Mouse (Mus musculus): ENCODE results near the gene Zfp689. TPM values are rescaled to one million over a fixed set of nuclear protein-coding genes. Genes with fewer than 3 reads are reported as not detected.
"Not testable (repeated sequence)": the region's sequence is repeated elsewhere in the genome, so short reads cannot be mapped to it uniquely, and the experiment has no call there.

Gene Zfp689
- total RNA-seq, 1 experiment: 3.5 TPM

DNA sequence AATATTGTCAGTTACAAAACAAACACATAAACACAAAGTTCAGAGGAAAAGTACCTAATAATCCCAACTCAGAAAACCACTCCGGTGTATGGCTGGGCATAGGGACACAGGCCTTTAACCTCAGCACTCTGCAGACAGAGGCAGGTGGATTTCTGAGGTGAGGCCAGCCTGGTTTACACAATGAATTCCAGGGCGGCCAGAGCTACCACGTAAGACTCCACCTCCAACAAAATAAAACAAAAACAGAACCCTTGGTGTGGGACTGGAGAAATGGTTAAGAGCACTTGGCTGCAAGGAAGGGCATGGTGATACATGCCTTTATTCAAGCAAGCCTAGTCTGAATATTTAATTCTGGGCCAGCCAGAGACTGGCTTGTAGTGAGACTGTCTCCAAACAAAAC, 42.9 kb upstream of the Zfp689 start:
- H3K9me3 ChIP-seq (ENCODE audit: control insufficient read depth, insufficient read depth, low read depth, low read length): no peaks in the 10 kb centered on the region
- in situ Hi-C loops (cut with MboI; ENCODE audit: low sequenced_read_pairs in 2 of 2, unreplicated experiment in 2 of 2): no loop called here
- H3K36me3 ChIP-seq (ENCODE audit: control insufficient read depth, insufficient read depth, low read length, poor library complexity, severe bottlenecking): peaks cover 23% of the 10 kb centered on the region
- DNase-seq (ENCODE audit: low read depth, low spot score): no peak
- H3K4me1 ChIP-seq (ENCODE audit: control insufficient read depth in 2 of 2, insufficient read depth in 2 of 2, low read length in 2 of 2, poor library complexity in 1 of 2): no peaks in the 10 kb centered on the region
- H3K4me3 ChIP-seq (ENCODE audit: insufficient read depth in 1 of 2, low read depth in 1 of 2, low read length in 2 of 2, poor library complexity in 1 of 2, severe bottlenecking in 1 of 2): no peak overlapping the region
- no peak overlapping the region for H3K9ac ChIP-seq (ENCODE audit: insufficient read depth, low read depth, low read length, poor library complexity, severe bottlenecking)
- no peak overlapping the region for H3K27ac ChIP-seq (ENCODE audit: insufficient read depth, low read depth, low read length, poor library complexity, severe bottlenecking)
- no peak for TF ChIP-seq HCFC1 (IDR thresholded peaks at IDR 0.05; ENCODE audit: borderline replicate concordance, insufficient read depth, low read length)
- no peak for TF ChIP-seq MAFK (IDR thresholded peaks at IDR 0.05; ENCODE audit: insufficient read depth, low read depth, low read length)
- no peak for TF ChIP-seq ZNF384 (IDR thresholded peaks at IDR 0.05; ENCODE audit: low read depth, low read length)
- no peak for TF ChIP-seq ZC3H11A (IDR thresholded peaks at IDR 0.05; ENCODE audit: borderline replicate concordance, low read depth, low read length)
- TF ChIP-seq CHD2 (IDR thresholded peaks at IDR 0.05; ENCODE audit: low read depth, low read length): no peak

DNA sequence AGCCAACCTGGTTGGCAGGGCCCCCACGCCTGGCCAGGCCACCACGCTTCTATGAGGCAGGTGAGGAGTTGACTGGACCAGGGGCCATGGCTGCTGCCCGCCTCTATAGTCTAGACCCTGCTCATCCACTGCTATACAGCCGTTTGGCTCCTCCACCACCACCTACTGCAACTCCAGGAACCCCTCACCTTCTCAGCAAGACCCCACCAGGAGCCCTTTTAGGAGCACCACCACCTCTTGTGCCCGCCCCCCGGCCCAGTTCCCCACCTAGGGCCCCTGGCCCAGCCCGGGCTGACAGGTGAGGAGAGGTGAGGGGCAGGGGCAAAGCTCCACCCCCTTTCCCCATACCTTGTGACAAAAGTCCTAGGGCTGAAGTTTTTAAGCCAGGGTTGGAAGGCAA, 41.0 kb upstream of the Zfp689 start:
- in situ Hi-C loops (cut with MboI; ENCODE audit: low sequenced_read_pairs in 2 of 2, unreplicated experiment in 2 of 2): no loop called here
- no peak overlapping the region for H3K27ac ChIP-seq (ENCODE audit: insufficient read depth, low read depth, low read length, poor library complexity, severe bottlenecking)
- H3K9ac ChIP-seq (ENCODE audit: insufficient read depth, low read depth, low read length, poor library complexity, severe bottlenecking): no peak overlapping the region
- TF ChIP-seq HCFC1 (IDR thresholded peaks at IDR 0.05; ENCODE audit: borderline replicate concordance, insufficient read depth, low read length) (no peak), MAFK (IDR thresholded peaks at IDR 0.05; ENCODE audit: insufficient read depth, low read depth, low read length) (no peak)
- no peak for DNase-seq (ENCODE audit: low read depth, low spot score)
- peaks cover 33% of the 10 kb centered on the region for H3K36me3 ChIP-seq (ENCODE audit: control insufficient read depth, insufficient read depth, low read length, poor library complexity, severe bottlenecking)
- no peak overlapping the region; a peak in 1 of 4 replicates for H3K4me3 ChIP-seq (ENCODE audit: insufficient read depth in 1 of 2, low read depth in 1 of 2, low read length in 2 of 2, poor library complexity in 1 of 2, severe bottlenecking in 1 of 2)
- H3K9me3 ChIP-seq (ENCODE audit: control insufficient read depth, insufficient read depth, low read depth, low read length): no peaks in the 10 kb centered on the region
- no peaks in the 10 kb centered on the region for H3K4me1 ChIP-seq (ENCODE audit: control insufficient read depth in 2 of 2, insufficient read depth in 2 of 2, low read length in 2 of 2, poor library complexity in 1 of 2)

DNA sequence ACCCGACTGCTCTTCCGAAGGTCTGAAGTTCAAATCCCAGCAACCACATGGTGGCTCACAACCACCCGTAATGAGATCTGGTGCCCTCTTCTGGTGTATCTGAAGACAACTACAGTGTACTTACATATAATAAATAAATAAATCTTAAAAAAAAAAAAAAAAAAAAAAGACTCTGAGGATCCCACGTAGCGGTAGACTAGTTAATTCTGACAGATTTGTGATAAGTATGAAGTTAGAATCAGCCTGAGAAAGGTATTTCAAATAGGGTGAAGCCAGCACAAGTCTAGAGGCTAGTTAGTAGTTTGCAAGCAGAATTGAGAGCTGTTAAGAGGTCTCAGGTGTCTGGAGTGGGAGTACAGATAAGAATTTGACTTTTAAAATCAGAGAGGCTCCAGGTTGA, 39.4 kb upstream of the Zfp689 start:
- H3K4me1 ChIP-seq (ENCODE audit: control insufficient read depth in 2 of 2, insufficient read depth in 2 of 2, low read length in 2 of 2, poor library complexity in 1 of 2); H3K4me3 ChIP-seq (ENCODE audit: insufficient read depth in 1 of 2, low read depth in 1 of 2, low read length in 2 of 2, poor library complexity in 1 of 2, severe bottlenecking in 1 of 2); H3K9me3 ChIP-seq (ENCODE audit: control insufficient read depth, insufficient read depth, low read depth, low read length); H3K9ac ChIP-seq (ENCODE audit: insufficient read depth, low read depth, low read length, poor library complexity, severe bottlenecking); H3K27ac ChIP-seq (ENCODE audit: insufficient read depth, low read depth, low read length, poor library complexity, severe bottlenecking); DNase-seq (ENCODE audit: low read depth, low spot score); in situ Hi-C loops (cut with MboI; ENCODE audit: low sequenced_read_pairs in 2 of 2, unreplicated experiment in 2 of 2): not testable (repeated sequence)
- peaks cover 39% of the 10 kb centered on the region for H3K36me3 ChIP-seq (ENCODE audit: control insufficient read depth, insufficient read depth, low read length, poor library complexity, severe bottlenecking)
- TF ChIP-seq ZNF384 (IDR thresholded peaks at IDR 0.05; ENCODE audit: low read depth, low read length): peak; percentile 64

DNA sequence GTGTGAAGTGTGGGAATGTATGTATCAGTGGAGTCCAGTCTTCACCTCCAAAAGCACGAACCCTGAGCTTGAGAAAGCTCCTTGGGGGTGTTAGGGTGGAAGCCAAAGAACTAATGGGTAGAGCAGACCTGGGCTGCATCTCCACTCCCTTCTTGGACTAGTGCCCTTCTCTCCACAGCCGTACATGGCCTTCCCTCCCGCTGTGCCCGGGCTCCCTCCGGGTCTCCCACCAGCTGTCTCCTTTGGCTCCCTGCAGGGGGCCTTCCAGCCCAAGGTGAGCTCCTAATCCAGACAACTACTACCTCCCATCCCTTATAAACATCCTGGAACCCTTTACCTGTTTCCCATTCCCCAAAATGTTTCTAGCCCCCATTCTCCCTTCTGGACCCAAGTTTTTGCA, 36.5 kb upstream of the Zfp689 start:
- H3K9ac ChIP-seq (ENCODE audit: insufficient read depth, low read depth, low read length, poor library complexity, severe bottlenecking): no peak overlapping the region
- H3K9me3 ChIP-seq (ENCODE audit: control insufficient read depth, insufficient read depth, low read depth, low read length): no peaks in the 10 kb centered on the region
- peaks cover 43% of the 10 kb centered on the region for H3K36me3 ChIP-seq (ENCODE audit: control insufficient read depth, insufficient read depth, low read length, poor library complexity, severe bottlenecking)
- no peak overlapping the region for H3K4me3 ChIP-seq (ENCODE audit: insufficient read depth in 1 of 2, low read depth in 1 of 2, low read length in 2 of 2, poor library complexity in 1 of 2, severe bottlenecking in 1 of 2)
- H3K27ac ChIP-seq (ENCODE audit: insufficient read depth, low read depth, low read length, poor library complexity, severe bottlenecking): no peak overlapping the region
- no peak for TF ChIP-seq ZNF384 (IDR thresholded peaks at IDR 0.05; ENCODE audit: low read depth, low read length)
- no peak for TF ChIP-seq ZC3H11A (IDR thresholded peaks at IDR 0.05; ENCODE audit: borderline replicate concordance, low read depth, low read length)
- TF ChIP-seq HCFC1 (IDR thresholded peaks at IDR 0.05; ENCODE audit: borderline replicate concordance, insufficient read depth, low read length): no peak
- no peak for TF ChIP-seq CHD2 (IDR thresholded peaks at IDR 0.05; ENCODE audit: low read depth, low read length)
- TF ChIP-seq MAFK (IDR thresholded peaks at IDR 0.05; ENCODE audit: insufficient read depth, low read depth, low read length): no peak
- no peak for DNase-seq (ENCODE audit: low read depth, low spot score)
- in situ Hi-C loops (cut with MboI; ENCODE audit: low sequenced_read_pairs in 2 of 2, unreplicated experiment in 2 of 2): no loop called here
- 0 out of 4 replicates have a peak, but pooled peaks cover 1 to 3% of the 10 kb centered on the region in 2 experiments for H3K4me1 ChIP-seq (ENCODE audit: control insufficient read depth in 2 of 2, insufficient read depth in 2 of 2, low read length in 2 of 2, poor library complexity in 1 of 2)

DNA sequence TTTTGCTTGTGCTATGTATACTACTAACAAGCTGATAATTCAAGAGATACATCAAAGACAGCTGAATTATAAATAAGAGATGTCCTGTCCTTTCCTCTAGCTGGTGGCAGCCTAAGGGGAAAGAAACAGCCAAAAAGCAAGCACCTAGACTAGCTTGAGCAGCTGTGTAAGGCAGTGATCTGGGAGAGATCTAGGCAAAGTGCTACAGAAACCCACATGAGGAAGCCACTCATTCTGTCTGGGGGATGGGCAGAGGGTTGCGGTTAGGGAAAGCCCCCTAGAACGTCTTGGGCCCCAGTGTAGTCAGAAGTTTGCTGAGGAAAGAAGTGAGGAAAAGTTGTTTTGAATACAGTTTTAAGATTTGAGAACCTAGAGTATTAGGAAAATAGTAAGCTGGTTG, 31.4 kb upstream of the Zfp689 start:
- Histone ChIP-seq H3K9ac (ENCODE audit: insufficient read depth, low read depth, low read length, poor library complexity, severe bottlenecking) (no peak overlapping the region), H3K36me3 (ENCODE audit: control insufficient read depth, insufficient read depth, low read length, poor library complexity, severe bottlenecking) (peaks cover 28% of the 10 kb centered on the region), H3K4me1 (ENCODE audit: control insufficient read depth in 2 of 2, insufficient read depth in 2 of 2, low read length in 2 of 2, poor library complexity in 1 of 2) (peaks cover 3 to 9% of the 10 kb centered on the region in 2 experiments; a peak in 1 of 4 replicates), H3K27ac (ENCODE audit: insufficient read depth, low read depth, low read length, poor library complexity, severe bottlenecking) (no peak overlapping the region), H3K9me3 (ENCODE audit: control insufficient read depth, insufficient read depth, low read depth, low read length) (no peaks in the 10 kb centered on the region), H3K4me3 (ENCODE audit: insufficient read depth in 1 of 2, low read depth in 1 of 2, low read length in 2 of 2, poor library complexity in 1 of 2, severe bottlenecking in 1 of 2) (no peak overlapping the region; a peak in 1 of 4 replicates)
- TF ChIP-seq MAFK (IDR thresholded peaks at IDR 0.05; ENCODE audit: insufficient read depth, low read depth, low read length): no peak
- TF ChIP-seq ZNF384 (IDR thresholded peaks at IDR 0.05; ENCODE audit: low read depth, low read length): no peak
- TF ChIP-seq ZC3H11A (IDR thresholded peaks at IDR 0.05; ENCODE audit: borderline replicate concordance, low read depth, low read length): no peak
- no peak for TF ChIP-seq HCFC1 (IDR thresholded peaks at IDR 0.05; ENCODE audit: borderline replicate concordance, insufficient read depth, low read length)
- TF ChIP-seq CHD2 (IDR thresholded peaks at IDR 0.05; ENCODE audit: low read depth, low read length): no peak
- DNase-seq (ENCODE audit: low read depth, low spot score): no peak
- in situ Hi-C loops (cut with MboI; ENCODE audit: low sequenced_read_pairs in 2 of 2, unreplicated experiment in 2 of 2): no loop called here

Measured in ES-E14 (cell line).